Mouse (Mus musculus) left cerebral cortex, postnatal 36 days (tissue): ENCODE results near the gene S100a6. TPM values are rescaled to one million over a fixed set of nuclear protein-coding genes. Genes with fewer than 3 reads are reported as not detected.

ENCODE experiments used
- DNase-seq, 2 experiments: peaks; one replicate each; pipeline ENCODE4 v3.0.0; 2021 to 2022; ENCODE audit warnings: low spot score in 2 of 2, mixed read lengths in 1 of 2
- intact Hi-C: fragments of 180-260 bp; cut with DNase I; formaldehyde crosslinking; loops from one replicate; pipeline ENCODE4 v1.15.1; 2025
- total RNA-seq, 2 experiments: library from RNA; stranded (reverse); gene quantifications; 2 replicates each; pipeline ENCODE4 v1.2.3; 2021

The S100a6 gene
- total RNA-seq, 2 experiments from 2014 or later: 28.7 to 30.9 TPM

- intact Hi-C loops: no loop called here
- DNase-seq: no peak
Observed at GRCm38 (mm10) chr3:90599401-90599800, 13.3 kb upstream of the S100a6 start.

- intact Hi-C loops: no loop called here
Observed at GRCm38 (mm10) chr3:90600036-90600435, 12.6 kb upstream of the S100a6 start.

GRCm38 (mm10) chr3:90600458-90601195, 12.1 kb upstream of the S100a6 start:
- no peak for DNase-seq
- intact Hi-C loops: no loop called here

More at GRCm38 (mm10) chr3:90600036-90600435, 12.6 kb upstream of the S100a6 start:
- no peak for DNase-seq

- intact Hi-C loops: no loop called here
- DNase-seq: no peak
Observed at GRCm38 (mm10) chr3:90601486-90602110, 11.1 kb upstream of the S100a6 start, which contains the start of gene Gm42674. Gene Gm42674, plus strand, starts transcription at chr3:90601904.

- intact Hi-C loops: no loop called here
- no peak for DNase-seq
Observed at GRCm38 (mm10) chr3:90603623-90604022, 9.1 kb upstream of the S100a6 start, which contains the start of gene S100a4. Gene S100a4, plus strand, starts transcription at chr3:90603771.

GRCm38 (mm10) chr3:90604416-90604815, 8.3 kb upstream of the S100a6 start:
- intact Hi-C loops: no loop called here
- peak in 1 of 2 experiments; percentile 60 for DNase-seq

GRCm38 (mm10) chr3:90605049-90605448, 7.6 kb upstream of the S100a6 start:
- DNase-seq: no peak
- intact Hi-C loops: no loop called here

- intact Hi-C loops: no loop called here
- DNase-seq: no peak
Observed at GRCm38 (mm10) chr3:90605736-90606135, 6.9 kb upstream of the S100a6 start.

- no peak for DNase-seq
- intact Hi-C loops: no loop called here
Observed at GRCm38 (mm10) chr3:90606185-90606584, 6.5 kb upstream of the S100a6 start.

GRCm38 (mm10) chr3:90607361-90607760, 5.3 kb upstream of the S100a6 start:
- intact Hi-C loops: no loop called here
- no peak for DNase-seq

- DNase-seq: no peak
- intact Hi-C loops: no loop called here
Observed at GRCm38 (mm10) chr3:90608223-90608622, 4.5 kb upstream of the S100a6 start, which contains the start of gene S100a5. Gene S100a5, plus strand, starts transcription at chr3:90608523.

GRCm38 (mm10) chr3:90609102-90609501, 3.6 kb upstream of the S100a6 start:
- no peak for DNase-seq
- intact Hi-C loops: no loop called here

- intact Hi-C loops: loop anchor here (5.0 kb wide), 1 partner anchor 84 kb away; the partner anchor contains the start of gene S100a14
- DNase-seq: no peak
Observed at GRCm38 (mm10) chr3:90611494-90611893, 1.2 kb upstream of the S100a6 start.

- no peak for DNase-seq
- intact Hi-C loops: loop anchor here (1.0 to 5.0 kb wide), 2 partner anchors 25 to 85 kb away; partner anchors contain the start of gene S100a14
Observed at GRCm38 (mm10) chr3:90612061-90612460, 621 bp upstream of the S100a6 start.

GRCm38 (mm10) chr3:90613461-90614147, 922 bp downstream of the S100a6 start:
- intact Hi-C loops: loop anchor here (5.0 kb wide), 1 partner anchor 86 kb away; the partner anchor contains the start of gene S100a14
- no peak for DNase-seq

GRCm38 (mm10) chr3:90614148-90614530, 1.5 kb downstream of the S100a6 start:
- DNase-seq: no peak
- intact Hi-C loops: loop anchor here (5.0 kb wide), 1 partner anchor 87 kb away; the partner anchor contains the start of gene S100a14

- intact Hi-C loops: loop anchor here (1.0 to 5.0 kb wide), 3 partner anchors 29 to 87 kb away; partner anchors contain the start of genes S100a14 and S100a7a
- DNase-seq: no peak
Observed at GRCm38 (mm10) chr3:90614611-90615251, 2.0 kb downstream of the S100a6 start.

GRCm38 (mm10) chr3:90615415-90615814, 2.7 kb downstream of the S100a6 start:
- intact Hi-C loops: loop anchor here (1.0 to 5.0 kb wide), 2 partner anchors 30 to 37 kb away; partner anchors contain the start of gene S100a7a
- DNase-seq: peak; percentile 57 to 74

- no peak for DNase-seq
- intact Hi-C loops: loop anchor here (1.0 to 5.0 kb wide), 2 partner anchors 31 to 36 kb away; partner anchors contain the start of gene S100a7a
Observed at GRCm38 (mm10) chr3:90615911-90616310, 3.2 kb downstream of the S100a6 start.
